Mouse (Mus musculus): Measurements from ENCODE around the gene Rad18.

- TF ChIP-seq ZC3H11A (IDR thresholded peaks at IDR 0.05; ENCODE audit: borderline replicate concordance, low read depth, low read length) (no peak), HCFC1 (IDR thresholded peaks at IDR 0.05; ENCODE audit: borderline replicate concordance, insufficient read depth, low read length) (no peak), CHD2 (IDR thresholded peaks at IDR 0.05; ENCODE audit: low read depth, low read length) (no peak), MAFK (IDR thresholded peaks at IDR 0.05; ENCODE audit: insufficient read depth, low read depth, low read length) (no peak)
Measured at GRCm38 (mm10) chr6:112584961-112585360, 111.5 kb downstream of the Rad18 start.

Measured in ES-E14 (cell line).